Mouse (Mus musculus) hematopoietic stem cell, adult 5-6 weeks (primary cell): ENCODE measurements around the gene Dcn. TPM values are rescaled to one million over a fixed set of nuclear protein-coding genes. Genes with fewer than 3 reads are reported as not detected.

Experiments
- ATAC-seq, 2 experiments: fragments of 125-278 bp in 1 of 2; replicated peaks in 1 of 2; 2 replicates each; pipeline ENCODE4 v1.8.0; 2016 to 2017; ENCODE audit warnings: inconsistent platforms in 2 of 2, mild to moderate bottlenecking in 2 of 2, moderate number of reproducible peaks in 2 of 2, low read depth in 1 of 2, moderate TSS enrichment in 1 of 2; ENCODE audit not compliant: low FRiP score in 2 of 2, poor library complexity in 2 of 2, severe bottlenecking in 2 of 2, insufficient read depth in 1 of 2, low TSS enrichment in 1 of 2
- total RNA-seq: library from RNA; stranded (forward); fragments of 172-1452, 232-1000 nt; gene quantifications from 2 replicates; pipeline ENCODE4 v1.2.3, GENCODE M21; 2017

The Dcn gene
- total RNA-seq, 1 experiment from 2014 or later, result not detected

DNA sequence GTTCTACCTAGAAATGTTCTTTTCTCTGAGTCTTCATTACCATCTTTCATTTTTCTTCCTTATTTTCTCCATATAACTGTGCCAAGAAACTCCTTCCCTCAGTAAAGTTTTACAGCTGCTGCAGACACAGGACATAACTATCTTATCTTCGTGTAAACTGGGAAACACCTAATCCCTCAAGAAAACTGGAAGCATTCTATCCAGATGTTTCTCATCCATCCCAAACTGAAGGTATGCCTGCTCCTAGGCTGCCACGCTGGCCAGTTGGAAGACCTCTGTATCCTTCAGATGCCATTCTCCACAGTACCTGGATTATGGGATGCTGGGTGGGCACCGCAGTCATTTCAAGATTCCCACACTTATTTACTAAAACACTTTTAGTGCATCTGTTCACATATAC lies 44.0 kb downstream of the Dcn start:
- no peak for ATAC-seq

DNA sequence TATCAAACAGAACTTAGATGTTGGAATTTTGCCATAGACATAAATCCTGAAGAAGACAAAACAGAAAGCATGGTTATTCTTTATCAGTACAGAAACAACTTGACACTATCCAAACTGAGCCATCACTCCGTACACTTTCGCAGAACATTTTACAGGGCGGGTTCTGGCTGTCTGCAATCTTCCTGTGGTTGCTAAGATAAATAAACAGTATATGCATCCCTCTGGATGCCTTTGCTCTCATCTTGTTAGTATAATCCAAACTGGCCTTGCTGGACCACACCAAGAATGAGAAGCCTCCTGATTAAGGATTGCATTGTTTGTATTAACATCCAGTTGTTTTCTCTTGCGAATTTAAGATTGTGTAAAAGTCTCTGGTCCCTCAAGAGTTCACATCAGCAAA lies 56.3 kb downstream of the Dcn start:
- ATAC-seq, result no peak

DNA sequence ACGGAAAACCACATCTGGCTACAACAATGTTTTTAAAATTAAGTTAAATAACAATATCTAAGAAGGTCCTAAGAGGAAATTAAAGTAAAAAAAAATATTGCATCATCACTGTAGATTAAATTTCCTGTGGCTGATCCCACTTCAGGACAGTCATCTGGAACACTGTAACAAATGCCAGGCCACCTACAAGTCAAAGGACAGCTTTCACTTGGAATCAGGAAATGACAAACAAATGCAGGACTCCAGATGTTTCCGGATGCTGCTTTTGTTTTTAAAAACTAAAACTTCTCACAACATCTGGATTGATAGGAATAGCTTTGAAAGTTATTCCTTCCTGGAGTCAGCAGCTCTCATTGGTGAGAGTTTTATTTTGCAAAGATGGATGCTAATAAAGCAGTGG lies 57.5 kb downstream of the Dcn start:
- no peak for ATAC-seq

DNA sequence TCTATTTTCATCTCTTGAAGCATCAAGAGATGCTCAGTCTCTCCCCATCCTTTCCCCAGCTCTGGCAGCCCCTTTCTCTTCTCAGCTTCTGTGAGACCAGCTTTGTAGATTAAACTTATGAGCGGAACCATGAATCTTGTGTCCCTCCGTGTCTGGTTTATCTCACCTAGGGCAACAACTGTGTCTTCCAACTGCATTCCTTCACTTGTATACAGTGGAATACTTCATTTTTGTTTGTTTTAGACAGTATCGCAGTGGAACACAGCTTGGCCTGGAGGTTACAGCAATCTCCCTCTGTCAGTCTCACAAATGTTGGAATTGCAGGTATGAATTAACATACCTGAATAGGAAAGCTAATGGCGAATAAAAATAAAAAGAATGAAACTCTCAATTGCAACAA lies 58.8 kb downstream of the Dcn start:
- ATAC-seq, result no peak

DNA sequence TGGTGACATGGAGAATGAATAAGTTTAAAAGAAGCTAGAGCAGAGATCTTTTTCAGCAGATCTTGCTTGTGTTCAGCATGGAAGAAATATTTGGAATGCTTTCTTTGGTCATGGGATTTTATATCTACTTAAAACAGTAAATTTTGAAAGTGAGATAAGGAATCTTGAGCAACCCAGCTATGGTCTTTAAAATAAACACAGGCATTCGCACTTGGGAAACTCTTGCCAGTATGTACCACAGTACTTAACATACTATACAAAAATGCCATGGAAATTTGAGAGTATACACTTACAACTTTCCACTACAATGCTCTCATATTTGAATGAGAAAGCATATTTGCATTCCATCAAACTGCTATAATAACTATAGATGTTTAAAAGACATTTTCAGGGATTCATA lies 68.3 kb downstream of the Dcn start:
- no peak for ATAC-seq

DNA sequence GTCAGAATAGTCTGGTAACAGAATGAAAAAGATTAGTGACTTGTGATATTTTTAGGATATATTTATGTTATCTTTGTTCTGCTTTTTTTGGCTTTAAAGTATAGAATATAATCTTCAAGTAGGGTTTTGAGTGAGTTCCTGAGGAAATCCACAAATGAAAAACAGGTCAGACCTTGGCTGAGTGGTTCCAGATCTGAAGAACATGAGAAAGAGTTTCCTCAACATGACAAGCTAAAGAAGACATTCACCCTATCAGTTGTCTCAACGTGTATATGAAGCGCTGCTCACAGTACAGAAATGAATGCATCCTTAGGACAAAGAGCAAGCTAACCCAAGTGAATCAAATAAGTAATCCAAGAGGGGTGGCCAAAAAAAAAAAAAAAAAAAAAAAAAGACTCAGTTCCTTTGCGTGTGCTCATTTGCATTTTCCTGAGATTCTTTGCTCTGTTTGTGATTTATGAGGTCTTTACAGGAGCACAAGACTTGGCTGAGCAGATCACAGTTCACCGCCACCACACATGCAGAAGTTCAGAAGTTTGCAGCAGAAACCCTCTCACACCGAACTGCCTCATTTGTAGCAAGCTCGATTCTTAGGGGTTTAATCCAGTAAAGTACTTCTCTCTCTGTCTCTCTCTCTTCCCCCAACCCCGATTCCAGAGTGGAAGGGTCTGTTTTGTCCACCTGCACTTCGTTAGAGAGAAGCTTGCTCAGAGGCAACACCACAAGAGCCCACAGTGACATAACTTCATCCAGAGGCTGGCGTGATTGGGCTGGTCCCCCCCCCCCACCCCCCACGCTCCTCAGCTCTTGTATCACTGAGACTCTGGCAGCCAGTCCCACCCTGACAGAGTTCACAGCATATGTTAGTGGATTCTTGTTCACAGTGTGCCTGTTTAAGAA lies 85.8 kb downstream of the Dcn start, which contains the start of gene Lum:
Gene Lum (plus strand): TSS at position 172 of the 900 bp plus-strand sequence.
- no peak; a peak in 1 of 4 replicates for ATAC-seq

DNA sequence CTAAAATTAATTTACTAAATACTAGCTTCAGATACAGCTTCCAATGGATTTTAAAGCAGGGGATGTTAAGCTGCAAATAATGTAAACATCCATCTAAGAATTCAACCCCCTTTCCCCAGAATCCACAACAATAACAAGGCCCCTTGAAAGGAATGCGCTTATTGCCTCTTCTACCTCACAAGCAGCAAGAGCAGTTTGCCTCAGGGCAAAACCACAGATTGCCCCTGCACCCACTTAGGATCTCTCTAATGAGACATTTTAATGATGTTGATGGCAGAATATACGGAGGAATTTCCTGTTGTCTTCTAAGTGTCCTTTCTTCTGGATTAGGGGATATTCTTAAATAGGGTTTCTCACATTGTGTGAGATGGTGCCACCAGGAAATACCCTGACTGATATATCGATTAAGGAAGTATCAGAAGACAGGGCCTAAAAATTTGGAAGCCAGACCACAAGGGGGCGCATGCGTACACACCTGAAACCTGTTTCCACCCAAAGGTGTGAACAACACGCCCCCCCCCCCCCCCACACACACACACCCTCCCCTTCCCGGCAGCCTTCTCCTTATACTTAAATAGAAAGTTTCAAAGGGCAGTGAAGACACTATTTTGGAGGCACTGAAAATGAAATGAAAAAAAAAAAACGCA lies 88.2 kb downstream of the Dcn start:
- ATAC-seq, result no peak

Other genes with a start within 250 kb of the Dcn start
- not detected in 2 replicates for gene Lum, start 85.5 kb downstream of the Dcn start, total RNA-seq
- not detected in 2 replicates for gene Kera, start 127.3 kb downstream of the Dcn start, total RNA-seq
- gene Epyc, start 164.5 kb downstream of the Dcn start, total RNA-seq, result not detected in 2 replicates
- not detected in 2 replicates for gene Ccer1, start 213.4 kb downstream of the Dcn start, total RNA-seq
- gene C030005K15Rik, start 247.1 kb downstream of the Dcn start, total RNA-seq, result not detected in 2 replicates